Comparison of ENCODE assay signal across 28 mouse cellular contexts in genomic region chr2:155961862-155962261, GRCm38 (mm10). TPM values are rescaled to one million over a fixed set of nuclear protein-coding genes. Genes with fewer than 3 reads are reported as not detected.
DNase-seq lines count a peak whose midpoint lies in the region; ATAC-seq lines count a peak whose summit lies in the region.
"Had no signal": no experiment of that assay in that cellular context is flagged by ENCODE, and none has a peak within 500 bp of the region (broad histone marks: within the 10 kb centered on the region; RNA-seq: fewer than 3 reads in every experiment).

No protein-coding gene starts in this region.

- ATAC-seq in neural tube, embryonic 11.5 days (ENCODE audit: insufficient read depth, low FRiP score, low TSS enrichment), result no peak
- ATAC-seq: activated CD4-positive, CD25-positive, alpha-beta regulatory T cell, adult 4 months; forebrain, embryonic 14.5 days; inflammation-experienced regulatory T-cells, adult 6 months; Patski had no signal

- no peak overlapping the region for H3K9ac ChIP-seq in neural tube, embryonic 11.5 days (ENCODE audit: low read length)
- H3K9ac ChIP-seq: embryonic facial prominence, embryonic 15.5 days; heart, embryonic 13.5 days; hindbrain, embryonic 12.5 days had no signal

- H3K4me2 ChIP-seq in neural tube, embryonic 11.5 days (ENCODE audit: low read depth), result no peak overlapping the region
- H3K4me2 ChIP-seq: embryonic facial prominence, embryonic 15.5 days; heart, embryonic 13.5 days; hindbrain, embryonic 12.5 days had no signal

- peaks cover 10% of the 10 kb centered on the region for H3K36me3 ChIP-seq in neural tube, embryonic 11.5 days (ENCODE audit: control insufficient read depth, insufficient read depth, low read length)

- H3K9me3 ChIP-seq in neural tube, embryonic 11.5 days (ENCODE audit: control insufficient read depth, low read length), result no peaks in the 10 kb centered on the region
- H3K9me3 ChIP-seq: embryonic facial prominence, embryonic 15.5 days; forebrain, embryonic 10.5 days; heart, embryonic 13.5 days; hindbrain, embryonic 12.5 days had no signal

- H3K4me1 ChIP-seq in neural tube, embryonic 11.5 days (ENCODE audit: control insufficient read depth, insufficient read depth, low read length), result no peaks in the 10 kb centered on the region

- intact Hi-C loops in left cerebral cortex, postnatal 4 days (cut with DNase I), result loop anchor here (10.0 kb wide), 1 partner anchor 173 kb away; no protein-coding TSS in a partner anchor
- intact Hi-C loops in left cerebral cortex, postnatal 14 days (cut with DNase I), result loop anchor here (5.0 kb wide), 1 partner anchor 180 kb away; the partner anchor contains the start of genes Nfs1 and Romo1

- H3K27me3 ChIP-seq in neural tube, embryonic 11.5 days (ENCODE audit: control insufficient read depth, insufficient read depth, low read length), result no peaks in the 10 kb centered on the region
- H3K27me3 ChIP-seq: embryonic facial prominence, embryonic 15.5 days; heart, embryonic 13.5 days; hindbrain, embryonic 12.5 days; Patski had no signal

- WGBS in neural tube, embryonic 11.5 days, result 82% methylated on average over 10 of the region's 10 CpGs

- H3K27ac ChIP-seq in neural tube, embryonic 11.5 days (ENCODE audit: low read depth, low read length), result no peak overlapping the region
- H3K27ac ChIP-seq: embryonic facial prominence, embryonic 15.5 days; forebrain, embryonic 10.5 days; gastrocnemius, adult 2 months; heart, embryonic 13.5 days; hindbrain, embryonic 12.5 days had no signal

- no peak overlapping the region for H3K4me3 ChIP-seq in neural tube, embryonic 11.5 days (ENCODE audit: low read depth, low read length)
- H3K4me3 ChIP-seq: embryonic facial prominence, embryonic 15.5 days; erythroblast, embryonic 14.5 days; forebrain, embryonic 10.5 days; gastrocnemius, adult 2 months; heart, embryonic 13.5 days; hindbrain, embryonic 12.5 days had no signal

- DNase-seq in embryo, embryonic 11 days, result peak; percentile 12
- no peak for DNase-seq in embryo, embryonic 9.5 days (ENCODE audit: extremely low spot score)
- DNase-seq in left cerebral cortex, postnatal 4 days, result peak; percentile 45
- DNase-seq in left cerebral cortex, postnatal 14 days (ENCODE audit: low spot score in 2 of 2), result no peak
- DNase-seq in neural tube, embryonic 11.5 days (ENCODE audit: low spot score), result peak; percentile 17
- DNase-seq in neural tube, embryonic 10.5 days (ENCODE audit: extremely low spot score, low spot score), result no peak
- DNase-seq in spleen, postnatal 4 days (ENCODE audit: low spot score in 2 of 2), result peak; percentile 47 to 70
- DNase-seq in testis, postnatal 10 days (ENCODE audit: low spot score), result no peak
- DNase-seq: adrenal gland, postnatal 25 days; cerebellum, adult 11 months; cerebellum, adult 8-10 months; gastrocnemius, adult 2 months; gastrocnemius, postnatal 25 days; heart, postnatal 36 days had no signal

RNA-seq across cellular contexts. Expression of gene Cep250, which starts 5.6 kb away (rescaled TPM):
- 10 to 100 TPM; 22.2 to 23.9 TPM for total RNA-seq in left cerebral cortex, postnatal 4 days (2021)
- 10 to 100 TPM; 15.1 to 16.3 TPM for total RNA-seq in left cerebral cortex, postnatal 14 days (2021)
- 13.7 and 16.8 TPM in 2 replicates for polyA plus RNA-seq in neural tube, embryonic 11.5 days (2014; fragmentation: Nextera tagmentation; extraction: Ambion mirVana)

RNA-seq across cellular contexts. Expression of gene Gdf5, which starts 16.7 kb away (rescaled TPM):
- 1 to 10 TPM in 1 of 2 experiments, under 1 TPM in 1; 0.99 to 1.8 TPM for total RNA-seq in left cerebral cortex, postnatal 4 days (2021)
- total RNA-seq in left cerebral cortex, postnatal 14 days (2021), result under 1 TPM; 0.29 to 0.55 TPM
- polyA plus RNA-seq in neural tube, embryonic 11.5 days (2014; fragmentation: Nextera tagmentation; extraction: Ambion mirVana), result 1.1 and 1.7 TPM in 2 replicates
- total RNA-seq: common myeloid progenitor, adult 5-6 weeks; gastrocnemius, postnatal 25 days; granulocyte monocyte progenitor cell, adult 5-6 weeks; heart, postnatal 36 days had no signal
- polyA plus RNA-seq: activated CD4-positive, CD25-positive, alpha-beta regulatory T cell, adult 4 months; C2C12; erythroblast, embryonic 14.5 days; inflammation-experienced regulatory T-cells, adult 6 months had no signal

RNA-seq across cellular contexts. Expression of gene Gm15557, which starts 21.3 kb away (rescaled TPM):
- total RNA-seq in left cerebral cortex, postnatal 4 days (2021), result not detected
- total RNA-seq in left cerebral cortex, postnatal 14 days (2021), result not detected
- polyA plus RNA-seq in neural tube, embryonic 11.5 days (2014; fragmentation: Nextera tagmentation; extraction: Ambion mirVana), result not detected in 2 replicates
- total RNA-seq: adrenal gland, adult 18-20 months; adrenal gland, postnatal 25 days; common myeloid progenitor, adult 5-6 weeks; gastrocnemius, adult 2 months; gastrocnemius, postnatal 25 days; granulocyte monocyte progenitor cell, adult 5-6 weeks; heart, postnatal 36 days had no signal
- polyA plus RNA-seq: activated CD4-positive, CD25-positive, alpha-beta regulatory T cell, adult 4 months; C2C12; erythroblast, embryonic 14.5 days; forebrain, embryonic 10.5 days; forebrain, embryonic 14.5 days; heart, embryonic 13.5 days; heart, postnatal 0 days; hindbrain, embryonic 12.5 days; inflammation-experienced regulatory T-cells, adult 6 months; Patski had no signal

RNA-seq across cellular contexts. Expression of gene Uqcc1, which starts 31.8 kb away (rescaled TPM):
- total RNA-seq in left cerebral cortex, postnatal 4 days (2021), result 10 to 100 TPM; 42.3 to 43.7 TPM
- total RNA-seq in left cerebral cortex, postnatal 14 days (2021), result 10 to 100 TPM; 45.8 to 50.2 TPM
- 84.7 and 88.6 TPM in 2 replicates for polyA plus RNA-seq in neural tube, embryonic 11.5 days (2014; fragmentation: Nextera tagmentation; extraction: Ambion mirVana)

RNA-seq across cellular contexts. Expression of gene 6430550D23Rik, which starts 45.9 kb away (rescaled TPM):
- 1 to 10 TPM in 1 of 2 experiments, under 1 TPM in 1; 0.86 to 1.4 TPM for total RNA-seq in left cerebral cortex, postnatal 4 days (2021)
- 1 to 10 TPM in 1 of 2 experiments, under 1 TPM in 1; 0.88 to 1.3 TPM for total RNA-seq in left cerebral cortex, postnatal 14 days (2021)
- 0.86 and 2.2 TPM in 2 replicates for polyA plus RNA-seq in neural tube, embryonic 11.5 days (2014; fragmentation: Nextera tagmentation; extraction: Ambion mirVana)
- total RNA-seq: common myeloid progenitor, adult 5-6 weeks; granulocyte monocyte progenitor cell, adult 5-6 weeks had no signal

Comparison
In these comparisons a context has a peak if more than half of its experiments do, and no peak if none do; other contexts are left out.
1. DNase-seq: peak in embryo, embryonic 11 days (single experiment), left cerebral cortex, postnatal 4 days (single experiment), neural tube, embryonic 11.5 days (single experiment) and spleen, postnatal 4 days (2 of 2); none in embryo, embryonic 9.5 days (single experiment), left cerebral cortex, postnatal 14 days (0 of 2), neural tube, embryonic 10.5 days (single experiment) and testis, postnatal 10 days (single experiment).